Mouse (Mus musculus): ENCODE measurements around the gene Tbp.

The Tbp gene

GRCm38 (mm10) chr17:15499656-15500394, at the start of gene Tbp, which contains the start of gene Psmb1:
TSS of gene Tbp (plus strand) at chr17:15499888.
TSS of gene Psmb1 (minus strand) at chr17:15499751.
- in situ Hi-C loops (cut with MboI, MseI): no loop called here

- in situ Hi-C loops (cut with MboI, MseI): loop anchor here (10.0 kb wide), 1 partner anchor 380 kb away; no protein-coding TSS in a partner anchor
These were observed 44.5 kb upstream of the Tbp start for GRCm38 (mm10) chr17:15455203-15455602.

GRCm38 (mm10) chr17:15456595-15456994, 43.1 kb upstream of the Tbp start:
- in situ Hi-C loops (cut with MboI, MseI): loop anchor here (10.0 kb wide), 1 partner anchor 382 kb away; no protein-coding TSS in a partner anchor

- in situ Hi-C loops (cut with MboI, MseI): loop anchor here (10.0 kb wide), 1 partner anchor 385 kb away; no protein-coding TSS in a partner anchor
These were observed 39.9 kb upstream of the Tbp start for GRCm38 (mm10) chr17:15459761-15460160.

GRCm38 (mm10) chr17:15461921-15462495, 37.7 kb upstream of the Tbp start:
- in situ Hi-C loops (cut with MboI, MseI): no loop called here

GRCm38 (mm10) chr17:15467669-15468068, 32.0 kb upstream of the Tbp start:
- in situ Hi-C loops (cut with MboI, MseI): no loop called here

- in situ Hi-C loops (cut with MboI, MseI): no loop called here
These were observed 27.0 kb upstream of the Tbp start for GRCm38 (mm10) chr17:15472671-15473070.

- in situ Hi-C loops (cut with MboI, MseI): no loop called here
These were observed 9.1 kb upstream of the Tbp start for GRCm38 (mm10) chr17:15490542-15490941.

- in situ Hi-C loops (cut with MboI, MseI): no loop called here
These were observed 1.6 kb upstream of the Tbp start for GRCm38 (mm10) chr17:15497882-15498752.

- in situ Hi-C loops (cut with MboI, MseI): no loop called here
These were observed 955 bp upstream of the Tbp start for GRCm38 (mm10) chr17:15498753-15499113.

- in situ Hi-C loops (cut with MboI, MseI): loop anchor here (10.0 kb wide), 1 partner anchor 224 kb away; no protein-coding TSS in a partner anchor
These were observed 11.0 kb downstream of the Tbp start for GRCm38 (mm10) chr17:15510694-15511093.

- in situ Hi-C loops (cut with MboI, MseI): loop anchor here (10.0 kb wide), 1 partner anchor 217 kb away; no protein-coding TSS in a partner anchor
These were observed 18.1 kb downstream of the Tbp start for GRCm38 (mm10) chr17:15517776-15518175.

- in situ Hi-C loops (cut with MboI, MseI): loop anchor here (10.0 kb wide), 1 partner anchor 217 kb away; no protein-coding TSS in a partner anchor
These were observed 18.5 kb downstream of the Tbp start for GRCm38 (mm10) chr17:15518186-15518585.

- in situ Hi-C loops (cut with MboI, MseI): loop anchor here (10.0 kb wide), 1 partner anchor 216 kb away; no protein-coding TSS in a partner anchor
These were observed 19.1 kb downstream of the Tbp start for GRCm38 (mm10) chr17:15518766-15519165.

- in situ Hi-C loops (cut with MboI, MseI): loop anchor here (10.0 kb wide), 1 partner anchor 188 kb away; no protein-coding TSS in a partner anchor
These were observed 26.6 kb downstream of the Tbp start for GRCm38 (mm10) chr17:15526304-15526703.

GRCm38 (mm10) chr17:15526986-15527810, 27.5 kb downstream of the Tbp start, which contains the start of gene Pdcd2:
TSS of gene Pdcd2 (minus strand) at chr17:15527301.
- in situ Hi-C loops (cut with MboI, MseI): loop anchor here (10.0 kb wide), 1 partner anchor 188 kb away; no protein-coding TSS in a partner anchor

- in situ Hi-C loops (cut with MboI, MseI): loop anchor here (10.0 kb wide), 1 partner anchor 187 kb away; no protein-coding TSS in a partner anchor
These were observed 28.1 kb downstream of the Tbp start for GRCm38 (mm10) chr17:15527811-15528136.

GRCm38 (mm10) chr17:15528887-15529286, 29.2 kb downstream of the Tbp start:
- in situ Hi-C loops (cut with MboI, MseI): loop anchor here (10.0 kb wide), 1 partner anchor 186 kb away; no protein-coding TSS in a partner anchor

GRCm38 (mm10) chr17:15530141-15530540, 30.5 kb downstream of the Tbp start:
- in situ Hi-C loops (cut with MboI, MseI): no loop called here

GRCm38 (mm10) chr17:15535162-15535800, 35.6 kb downstream of the Tbp start:
- in situ Hi-C loops (cut with MboI, MseI): no loop called here

All from T-helper 2 cell (primary cell).